Mouse (Mus musculus) lung, adult 2 months (tissue): Measurements from ENCODE around the gene Olfr577. TPM values are rescaled to one million over a fixed set of nuclear protein-coding genes. Genes with fewer than 3 reads are reported as not detected.

Experiments
- DNase-seq: peaks from one replicate; pipeline ENCODE4 v3.0.0; 2022
- H3K4me1 ChIP-seq: fragments of 200-500 bp; 2 replicates; pipeline ENCODE4 v1.6.1; 2011; ENCODE audit warnings: low read length; ENCODE audit not compliant: control insufficient read depth, insufficient read depth
- H3K4me3 ChIP-seq: fragments of 200-500 bp; replicated peaks from 2 replicates; pipeline ENCODE3; 2011; ENCODE audit warnings: low read depth, mild to moderate bottlenecking, control low read depth, low read length; ENCODE audit errors: extremely low read depth
- CTCF ChIP-seq: fragments of 200-500 bp; IDR thresholded peaks from 2 replicates; pipeline ENCODE4 v1.5.1; 2011; ENCODE audit warnings: mild to moderate bottlenecking, low read length, control low read depth; ENCODE audit not compliant: insufficient read depth
- POLR2A ChIP-seq: fragments of 200-500 bp; IDR thresholded peaks from 2 replicates; pipeline ENCODE4 v1.6.1; 2011; ENCODE audit warnings: low read depth, mild to moderate bottlenecking, control low read depth, low read length, borderline replicate concordance; ENCODE audit errors: extremely low read depth
- WGBS: fragments of 180-500 bp; shearing (Covaris S2); methylation state at CpG from one replicate; pipeline ENCODE4 v1.1.7; 2018; 5-methylcytosine and 5-hydroxymethylcytosine counted together
- polyA plus RNA-seq: library from polyadenylated mRNA; depleted of rRNA; stranded (reverse); fragments of >200 nt; gene quantifications from 2 replicates; pipeline ENCODE4 v1.2.3, GENCODE M21; 2012; rRNA removed

Gene Olfr577
- polyA plus RNA-seq, 1 experiment = not detected

- no peaks in the 10 kb centered on the region for H3K4me1 ChIP-seq
- TF ChIP-seq CTCF (no peak), POLR2A (no peak)
- no peak overlapping the region for H3K4me3 ChIP-seq
- DNase-seq = no peak
- 47% methylated on average over 3 of the region's 3 CpGs for WGBS
Measured at GRCm38 (mm10) chr7:102927105-102927504, 48.6 kb downstream of the Olfr577 start.

GRCm38 (mm10) chr7:102924109-102924508, 51.6 kb downstream of the Olfr577 start, which contains the start of gene Olfr572:
Gene Olfr572, plus strand, starts transcription at chr7:102924409.
- Histone ChIP-seq H3K4me1 (no peaks in the 10 kb centered on the region), H3K4me3 (no peak within 1 kb of the TSS)
- 56% methylated on average over 1 of the region's 1 CpGs for WGBS
- TF ChIP-seq POLR2A (no peak), CTCF (no peak)
- DNase-seq = no peak

Other genes starting within 250 kb of the Olfr577 start
- gene Olfr559, start 248.5 kb downstream of the Olfr577 start, polyA plus RNA-seq = not detected in 2 replicates
- not detected in 2 replicates for gene Olfr560, start 216.6 kb downstream of the Olfr577 start, polyA plus RNA-seq
- 0.53 and 1.7 TPM in 2 replicates for gene Olfr78, start 216.5 kb downstream of the Olfr577 start, polyA plus RNA-seq
- gene Olfr561, start 204.7 kb downstream of the Olfr577 start, polyA plus RNA-seq = 0.10 TPM in 1 of 2 replicates, not detected in the other
- gene Olfr564, start 172.5 kb downstream of the Olfr577 start, polyA plus RNA-seq = not detected in 2 replicates
- gene Olfr566, start 117.2 kb downstream of the Olfr577 start, polyA plus RNA-seq = not detected in 2 replicates
- not detected in 2 replicates for gene Olfr568, start 98.8 kb downstream of the Olfr577 start, polyA plus RNA-seq
- not detected in 2 replicates for gene Olfr569, start 85.1 kb downstream of the Olfr577 start, polyA plus RNA-seq
- not detected in 2 replicates for gene Olfr570, start 81.4 kb downstream of the Olfr577 start, polyA plus RNA-seq
- gene Olfr571, start 58.4 kb downstream of the Olfr577 start, polyA plus RNA-seq = not detected in 2 replicates
- not detected in 2 replicates for gene Olfr572, start 51.5 kb downstream of the Olfr577 start, polyA plus RNA-seq
- gene Olfr573-ps1, start 33.4 kb downstream of the Olfr577 start, polyA plus RNA-seq = not detected in 2 replicates
- gene Olfr574, start 27.5 kb downstream of the Olfr577 start, polyA plus RNA-seq = not detected in 2 replicates
- gene Olfr575, start 17.2 kb downstream of the Olfr577 start, polyA plus RNA-seq = not detected in 2 replicates
- gene Olfr576, start 13.3 kb downstream of the Olfr577 start, polyA plus RNA-seq = not detected in 2 replicates
- not detected in 2 replicates for gene Olfr578, start 13.4 kb upstream of the Olfr577 start, polyA plus RNA-seq
- gene Olfr582, start 62.1 kb upstream of the Olfr577 start, polyA plus RNA-seq = not detected in 2 replicates
- not detected in 2 replicates for gene Olfr583, start 75.4 kb upstream of the Olfr577 start, polyA plus RNA-seq
- not detected in 2 replicates for gene Olfr584, start 105.9 kb upstream of the Olfr577 start, polyA plus RNA-seq
- not detected in 2 replicates for gene Olfr585, start 121.8 kb upstream of the Olfr577 start, polyA plus RNA-seq
- not detected in 2 replicates for gene Olfr586, start 149.7 kb upstream of the Olfr577 start, polyA plus RNA-seq
- gene Olfr588-ps1, start 164.9 kb upstream of the Olfr577 start, polyA plus RNA-seq = not detected in 2 replicates
- not detected in 2 replicates for gene Olfr589, start 180.4 kb upstream of the Olfr577 start, polyA plus RNA-seq
- not detected in 2 replicates for gene Olfr591, start 202.4 kb upstream of the Olfr577 start, polyA plus RNA-seq
- not detected in 2 replicates for gene Olfr592, start 208.9 kb upstream of the Olfr577 start, polyA plus RNA-seq
- gene Olfr593, start 235.9 kb upstream of the Olfr577 start, polyA plus RNA-seq = not detected in 2 replicates
- gene Olfr594, start 241.1 kb upstream of the Olfr577 start, polyA plus RNA-seq = not detected in 2 replicates